Mouse (Mus musculus): Measurements from ENCODE around the gene Vmn2r11.
"Not testable (repeated sequence)": the region's sequence is repeated elsewhere in the genome, so short reads cannot be mapped to it uniquely, and the experiment has no call there.

Gene Vmn2r11

GRCm38 (mm10) chr5:109059469-109059868 is at the start of gene Vmn2r11:
Gene Vmn2r11 (minus strand): TSS chr5:109059569.
- not testable (repeated sequence) for DNase-seq (ENCODE audit: low spot score)

- DNase-seq (ENCODE audit: low spot score), result not testable (repeated sequence)
Observed at GRCm38 (mm10) chr5:109097850-109098249, 38.5 kb upstream of the Vmn2r11 start, which contains the start of gene Vmn2r12. Gene Vmn2r12 (minus strand): TSS chr5:109097950.

- not testable (repeated sequence) for DNase-seq (ENCODE audit: low spot score)
Observed at GRCm38 (mm10) chr5:109096482-109096881, 37.1 kb upstream of the Vmn2r11 start.

- DNase-seq (ENCODE audit: low spot score), result not testable (repeated sequence)
Observed at GRCm38 (mm10) chr5:109072016-109072415, 12.6 kb upstream of the Vmn2r11 start.

GRCm38 (mm10) chr5:109055286-109055685 is 4.1 kb downstream of the Vmn2r11 start:
- no peak for DNase-seq (ENCODE audit: low spot score)

GRCm38 (mm10) chr5:109032591-109032990 is 26.8 kb downstream of the Vmn2r11 start:
- no peak for DNase-seq (ENCODE audit: low spot score)

GRCm38 (mm10) chr5:109006427-109006826 is 52.9 kb downstream of the Vmn2r11 start, which contains the start of gene Vmn2r10:
Gene Vmn2r10 (minus strand): TSS chr5:109006527.
- not testable (repeated sequence) for DNase-seq (ENCODE audit: low spot score)

Measured in urinary bladder, postnatal 25 days (tissue).